Comparison of ENCODE assay signal across 12 mouse cellular contexts in genomic region chr9:65018588-65019121, GRCm38 (mm10). TPM values are rescaled to one million over a fixed set of nuclear protein-coding genes. Genes with fewer than 3 reads are reported as not detected.
A peak's percentile ranks its signal among the peaks of the same experiment; 100 is the strongest.
DNase-seq lines count a peak whose midpoint lies in the region; ATAC-seq and TF ChIP-seq lines count a peak whose summit lies in the region.
"Had no signal": no experiment of that assay in that cellular context is flagged by ENCODE, and none has a peak within 500 bp of the region (broad histone marks: within the 10 kb centered on the region; RNA-seq: fewer than 3 reads in every experiment).

No protein-coding gene starts in this region.

- H3K36me3 ChIP-seq in lung, embryonic 15.5 days, result no peaks in the 10 kb centered on the region
- peaks cover 7% of the 10 kb centered on the region; the same call in 1 of the 2 replicates for H3K36me3 ChIP-seq in embryonic facial prominence, embryonic 10.5 days (replicated peaks)
- no peaks in the 10 kb centered on the region for H3K36me3 ChIP-seq in limb, embryonic 14.5 days (ENCODE audit: control insufficient read depth, insufficient read depth, low read length)
- H3K36me3 ChIP-seq in neural tube, embryonic 14.5 days (ENCODE audit: control insufficient read depth, insufficient read depth, low read length), result no peaks in the 10 kb centered on the region
- H3K36me3 ChIP-seq: embryonic facial prominence, embryonic 15.5 days had no signal

- H3K27ac ChIP-seq in lung, embryonic 15.5 days, result no peak overlapping the region
- H3K27ac ChIP-seq in embryonic facial prominence, embryonic 10.5 days (replicated peaks), result no peak overlapping the region
- H3K27ac ChIP-seq in limb, embryonic 14.5 days (replicated peaks; ENCODE audit: low read depth, low read length), result no peak overlapping the region
- no peak overlapping the region for H3K27ac ChIP-seq in neural tube, embryonic 14.5 days (ENCODE audit: low read depth, low read length)
- H3K27ac ChIP-seq: embryonic facial prominence, embryonic 15.5 days had no signal

- H3K27me3 ChIP-seq in lung, embryonic 15.5 days, result no peaks in the 10 kb centered on the region
- H3K27me3 ChIP-seq in embryonic facial prominence, embryonic 10.5 days (replicated peaks; ENCODE audit: low read depth, poor library complexity, severe bottlenecking), result peaks cover 8% of the 10 kb centered on the region
- no peaks in the 10 kb centered on the region for H3K27me3 ChIP-seq in limb, embryonic 14.5 days (ENCODE audit: control insufficient read depth, insufficient read depth, low read length)
- H3K27me3 ChIP-seq in neural tube, embryonic 14.5 days (ENCODE audit: control insufficient read depth, insufficient read depth, low read length), result no peaks in the 10 kb centered on the region
- H3K27me3 ChIP-seq: embryonic facial prominence, embryonic 15.5 days; Patski had no signal

- DNase-seq in lung, postnatal 10 days, result no peak
- no peak for DNase-seq in embryonic facial prominence, embryonic 10.5 days (ENCODE audit: low spot score)
- DNase-seq in limb, embryonic 14.5 days (ENCODE audit: low spot score), result no peak
- DNase-seq in heart, postnatal 25 days (ENCODE audit: low spot score), result no peak
- DNase-seq in embryo, embryonic 9.5 days (ENCODE audit: extremely low spot score), result no peak
- DNase-seq: lung, adult 2 months; thymus, postnatal 36 days had no signal

- 56% methylated on average over 3 of the region's 3 CpGs for WGBS in lung, embryonic 15.5 days
- 86% methylated on average over 3 of the region's 3 CpGs for WGBS in embryonic facial prominence, embryonic 10.5 days
- WGBS in limb, embryonic 14.5 days, result 69% methylated on average over 3 of the region's 3 CpGs
- 56% methylated on average over 3 of the region's 3 CpGs for WGBS in neural tube, embryonic 14.5 days

- intact Hi-C loops in heart, postnatal 25 days (cut with DNase I), result no loop called here

- H3K4me1 ChIP-seq in lung, embryonic 15.5 days, result peaks cover 47% of the 10 kb centered on the region
- peaks cover 48% of the 10 kb centered on the region for H3K4me1 ChIP-seq in embryonic facial prominence, embryonic 10.5 days
- peaks cover 12% of the 10 kb centered on the region for H3K4me1 ChIP-seq in limb, embryonic 14.5 days (ENCODE audit: control insufficient read depth, insufficient read depth, low read length)
- peaks cover 42% of the 10 kb centered on the region for H3K4me1 ChIP-seq in neural tube, embryonic 14.5 days (ENCODE audit: control insufficient read depth, insufficient read depth, low read length)

- TF ChIP-seq POLR2A in limb, embryonic 14.5 days (IDR thresholded peaks at IDR 0.05; ENCODE audit: borderline replicate concordance, extremely low read depth, insufficient read depth, insufficient read length), result no peak

- H3K4me2 ChIP-seq in lung, embryonic 15.5 days, result peak overlapping the region; percentile 87; the same call in 1 of the 2 replicates
- no peak overlapping the region for H3K4me2 ChIP-seq in limb, embryonic 14.5 days (replicated peaks; ENCODE audit: low read depth, low read length, severe bottlenecking)
- H3K4me2 ChIP-seq in neural tube, embryonic 14.5 days (ENCODE audit: low read depth, low read length), result peak overlapping the region; percentile 62; the same call in 1 of the 2 replicates
- H3K4me2 ChIP-seq: embryonic facial prominence, embryonic 15.5 days; heart, embryonic 11.5 days had no signal

- H3K9ac ChIP-seq in lung, embryonic 15.5 days, result no peak overlapping the region
- H3K9ac ChIP-seq in limb, embryonic 14.5 days (ENCODE audit: low read depth, low read length, severe bottlenecking), result 0 out of 2 replicates have a peak overlapping the region, but pooled peaks have one; percentile 12
- H3K9ac ChIP-seq in neural tube, embryonic 14.5 days (replicated peaks; ENCODE audit: low read depth, low read length), result no peak overlapping the region
- H3K9ac ChIP-seq: embryonic facial prominence, embryonic 15.5 days had no signal

- no peaks in the 10 kb centered on the region for H3K9me3 ChIP-seq in lung, embryonic 15.5 days
- H3K9me3 ChIP-seq in embryonic facial prominence, embryonic 10.5 days, result no peaks in the 10 kb centered on the region
- no peaks in the 10 kb centered on the region for H3K9me3 ChIP-seq in limb, embryonic 14.5 days (ENCODE audit: control insufficient read depth, low read length)
- H3K9me3 ChIP-seq in neural tube, embryonic 14.5 days (ENCODE audit: control insufficient read depth, low read length), result no peaks in the 10 kb centered on the region
- H3K9me3 ChIP-seq: embryonic facial prominence, embryonic 15.5 days had no signal

- no peak for ATAC-seq in lung, embryonic 15.5 days (ENCODE audit: borderline replicate concordance, extremely low read depth, low FRiP score, low TSS enrichment)
- no peak for ATAC-seq in limb, embryonic 14.5 days (ENCODE audit: low FRiP score, low read depth)
- ATAC-seq in neural tube, embryonic 14.5 days (ENCODE audit: low read depth), result no peak
- ATAC-seq: Patski had no signal

- H3K4me3 ChIP-seq in lung, embryonic 15.5 days, result no peak overlapping the region
- 0 out of 2 replicates have a peak overlapping the region, but pooled peaks have one; percentile 6 for H3K4me3 ChIP-seq in embryonic facial prominence, embryonic 10.5 days
- H3K4me3 ChIP-seq in limb, embryonic 14.5 days (replicated peaks; ENCODE audit: low read length), result no peak overlapping the region
- no peak overlapping the region for H3K4me3 ChIP-seq in neural tube, embryonic 14.5 days (ENCODE audit: low read depth, low read length)
- H3K4me3 ChIP-seq: embryonic facial prominence, embryonic 15.5 days had no signal

RNA-seq across cellular contexts. Expression of gene Hacd3, which starts 2.8 kb away (rescaled TPM):
- 77.0 and 79.8 TPM in 2 replicates for polyA plus RNA-seq in lung, embryonic 15.5 days (2015; fragmentation: Nextera tagmentation; extraction: Ambion mirVana)
- polyA plus RNA-seq in embryonic facial prominence, embryonic 10.5 days (2016; fragmentation: Nextera tagmentation; extraction: Ambion mirVana), result 104 and 105 TPM in 2 replicates
- 52.0 and 53.4 TPM in 2 replicates for polyA plus RNA-seq in limb, embryonic 14.5 days (2012; rRNA removed)
- 41.8 and 48.1 TPM in 2 replicates for polyA plus RNA-seq in limb, embryonic 14.5 days (2014; fragmentation: Nextera tagmentation; extraction: Ambion mirVana)
- polyA plus RNA-seq in neural tube, embryonic 14.5 days (2014; fragmentation: Nextera tagmentation; extraction: Ambion mirVana), result 223 and 225 TPM in 2 replicates
- total RNA-seq in heart, postnatal 25 days (2021), result 10 to 100 TPM; 17.3 to 18.5 TPM

RNA-seq across cellular contexts. Expression of gene Dpp8, which starts 13.6 kb away (rescaled TPM):
- 33.9 and 36.3 TPM in 2 replicates for polyA plus RNA-seq in lung, embryonic 15.5 days (2015; fragmentation: Nextera tagmentation; extraction: Ambion mirVana)
- 37.8 and 37.9 TPM in 2 replicates for polyA plus RNA-seq in embryonic facial prominence, embryonic 10.5 days (2016; fragmentation: Nextera tagmentation; extraction: Ambion mirVana)
- polyA plus RNA-seq in limb, embryonic 14.5 days (2012; rRNA removed), result 52.3 and 61.5 TPM in 2 replicates
- 29.1 and 30.3 TPM in 2 replicates for polyA plus RNA-seq in limb, embryonic 14.5 days (2014; fragmentation: Nextera tagmentation; extraction: Ambion mirVana)
- 32.3 and 39.9 TPM in 2 replicates for polyA plus RNA-seq in neural tube, embryonic 14.5 days (2014; fragmentation: Nextera tagmentation; extraction: Ambion mirVana)
- 10 to 100 TPM; 57.4 to 68.0 TPM for total RNA-seq in heart, postnatal 25 days (2021)

RNA-seq across cellular contexts. Expression of gene Ints14, which starts 58.0 kb away (rescaled TPM):
- polyA plus RNA-seq in lung, embryonic 15.5 days (2015; fragmentation: Nextera tagmentation; extraction: Ambion mirVana), result 53.8 and 57.0 TPM in 2 replicates
- polyA plus RNA-seq in embryonic facial prominence, embryonic 10.5 days (2016; fragmentation: Nextera tagmentation; extraction: Ambion mirVana), result 67.3 and 71.4 TPM in 2 replicates
- 37.0 and 38.1 TPM in 2 replicates for polyA plus RNA-seq in limb, embryonic 14.5 days (2012; rRNA removed)
- 50.4 and 50.5 TPM in 2 replicates for polyA plus RNA-seq in limb, embryonic 14.5 days (2014; fragmentation: Nextera tagmentation; extraction: Ambion mirVana)
- polyA plus RNA-seq in neural tube, embryonic 14.5 days (2014; fragmentation: Nextera tagmentation; extraction: Ambion mirVana), result 37.3 and 43.4 TPM in 2 replicates
- 10 to 100 TPM; 16.1 to 16.4 TPM for total RNA-seq in heart, postnatal 25 days (2021)
